Mouse (Mus musculus) cerebellum, postnatal 25 days (tissue): ENCODE measurements around the gene Nostrin.
A peak's percentile ranks its signal among the peaks of the same experiment; 100 is the strongest.

Experiments used
- DNase-seq, 2 experiments: peaks; one replicate each; pipeline ENCODE4 v3.0.0; 2021; ENCODE audit warnings: mixed read lengths in 2 of 2

Gene Nostrin

DNA sequence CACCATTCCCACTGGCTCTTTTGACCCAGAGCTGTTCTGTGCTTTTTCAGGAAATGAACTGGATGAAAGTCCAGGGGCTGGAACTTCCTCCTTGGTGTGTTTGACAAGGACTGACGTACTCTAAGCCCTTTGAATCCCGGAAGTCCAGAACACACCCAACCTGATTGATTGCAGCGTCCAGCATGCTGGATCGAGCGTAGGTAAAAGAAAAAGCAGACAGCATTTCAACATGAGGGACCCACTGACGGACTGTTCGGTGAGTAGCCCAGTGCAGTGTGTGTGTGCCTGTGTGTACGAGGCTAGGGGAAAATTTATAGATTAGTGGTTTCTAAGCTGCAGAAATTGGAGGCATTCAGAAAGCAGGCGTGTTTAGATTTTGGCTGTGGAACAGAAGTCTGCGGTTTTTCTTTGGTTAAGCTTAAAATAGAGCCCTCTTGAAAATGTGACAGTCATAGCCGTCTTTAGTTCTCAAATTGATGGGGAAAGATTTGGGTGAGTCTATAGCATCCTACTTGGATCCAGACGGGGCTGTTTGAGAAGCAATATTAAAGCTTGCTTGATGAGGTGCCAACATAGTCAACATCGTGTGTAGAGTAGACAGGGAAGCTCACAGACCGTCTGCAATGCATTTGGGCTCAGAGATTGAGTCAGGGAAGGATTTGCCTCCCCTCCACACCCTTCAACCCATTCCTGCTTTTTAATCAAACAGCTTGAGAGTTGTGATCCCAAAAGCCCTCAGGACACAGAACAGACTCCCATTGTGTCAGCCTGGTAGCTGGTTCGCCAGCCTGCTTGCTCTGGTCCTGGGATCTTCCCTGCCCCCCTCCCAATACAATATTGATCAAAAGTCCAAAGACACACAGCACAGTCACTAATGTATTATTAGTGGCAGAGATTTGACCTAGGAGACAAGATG, at the start of gene Nostrin:
Gene Nostrin (plus strand): TSS at position 140 of the 916 bp plus-strand sequence.
- DNase-seq: no peak

DNA sequence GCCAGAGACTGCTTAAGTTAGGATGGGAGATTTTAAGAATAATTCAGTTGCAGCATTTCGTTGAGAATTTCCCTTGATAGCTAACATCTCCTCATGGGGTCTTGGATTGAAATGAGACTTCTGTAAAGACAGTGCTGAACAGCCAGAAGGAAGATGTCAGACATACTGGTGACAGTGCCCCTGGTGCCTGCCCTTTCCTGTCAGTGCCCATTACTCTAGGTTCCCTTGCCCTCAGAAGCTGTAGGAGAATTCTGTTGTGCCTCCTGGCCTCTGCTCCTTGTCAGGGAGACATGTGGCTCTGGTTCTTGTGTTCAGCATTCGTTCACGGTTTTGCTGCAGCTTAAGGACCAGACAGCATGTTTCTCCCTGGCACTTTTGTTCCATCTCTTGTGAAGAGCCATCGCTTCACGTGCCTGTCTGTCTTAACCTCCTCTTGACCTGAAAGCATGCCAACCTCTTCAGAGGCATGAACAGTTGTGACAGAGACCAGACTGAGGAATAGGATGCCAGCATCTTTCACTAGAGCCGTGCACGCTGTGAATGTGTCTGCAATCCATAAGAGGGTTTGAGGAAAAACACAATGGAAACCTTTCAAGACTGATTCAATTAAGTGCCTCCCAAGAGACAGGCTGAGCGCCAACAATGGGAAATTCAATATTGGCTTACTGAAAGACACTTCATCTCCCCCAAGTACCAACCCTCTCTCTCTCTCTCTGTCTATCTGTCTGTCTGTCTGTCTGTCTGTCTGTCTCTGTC, 48.9 kb upstream of the Nostrin start:
- no peak for DNase-seq

DNA sequence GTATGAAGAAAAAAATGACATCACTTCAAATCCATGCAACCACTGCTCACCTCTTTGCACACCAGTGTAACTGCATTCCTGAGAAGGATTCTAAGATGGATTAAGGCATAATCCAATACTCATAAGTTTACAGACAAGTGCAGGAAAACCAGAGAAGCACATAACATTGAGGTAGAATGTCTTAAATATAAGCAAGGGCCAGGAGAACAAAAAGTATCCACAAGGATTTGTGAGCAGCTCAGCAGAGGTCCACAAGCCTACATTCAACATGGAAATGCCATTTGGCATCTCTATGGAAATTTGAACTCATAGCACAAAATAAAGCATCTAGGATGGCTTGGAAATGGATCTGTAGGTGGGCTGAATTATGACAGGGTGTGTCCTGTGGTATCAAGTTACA, 39.8 kb upstream of the Nostrin start:
- DNase-seq: no peak

DNA sequence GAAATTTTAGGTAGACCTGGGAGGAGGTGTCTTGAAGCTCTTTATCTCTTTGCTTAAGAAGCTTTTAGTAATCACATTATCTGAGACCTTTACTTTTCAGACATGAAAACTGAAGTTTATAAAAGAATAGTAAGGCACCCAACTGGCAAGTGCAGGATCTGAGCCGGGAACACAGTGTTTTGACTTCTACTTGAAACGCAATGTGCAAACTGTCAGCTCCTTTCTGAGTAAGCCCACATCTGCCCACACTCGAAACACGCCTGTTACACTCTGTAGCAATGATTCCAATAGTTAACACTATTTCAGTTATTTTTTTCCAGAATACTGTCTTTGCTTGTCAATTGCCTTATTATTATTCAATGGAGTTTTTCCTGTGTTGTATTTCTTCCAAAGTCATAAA, 38.8 kb upstream of the Nostrin start:
- no peak for DNase-seq

DNA sequence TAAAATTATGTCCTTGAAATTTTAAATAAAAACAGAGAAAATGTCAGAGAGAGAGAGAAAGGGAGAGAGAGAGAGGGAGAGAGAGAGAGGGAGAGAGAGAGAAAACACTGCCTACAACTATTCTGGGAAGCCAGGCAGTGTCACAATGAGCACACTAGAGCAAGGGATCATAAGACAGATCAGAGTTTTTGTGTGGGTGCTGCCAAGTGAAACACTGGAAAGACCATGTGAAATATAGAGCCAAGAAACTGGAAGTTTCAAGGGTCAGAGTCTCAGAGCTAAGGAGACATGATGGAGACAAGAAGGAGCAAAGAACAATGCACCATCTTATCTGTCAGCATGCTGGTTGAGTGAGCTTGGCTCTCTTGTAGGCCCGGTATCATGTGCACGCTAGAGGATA, 38.1 kb upstream of the Nostrin start:
- DNase-seq: no peak

DNA sequence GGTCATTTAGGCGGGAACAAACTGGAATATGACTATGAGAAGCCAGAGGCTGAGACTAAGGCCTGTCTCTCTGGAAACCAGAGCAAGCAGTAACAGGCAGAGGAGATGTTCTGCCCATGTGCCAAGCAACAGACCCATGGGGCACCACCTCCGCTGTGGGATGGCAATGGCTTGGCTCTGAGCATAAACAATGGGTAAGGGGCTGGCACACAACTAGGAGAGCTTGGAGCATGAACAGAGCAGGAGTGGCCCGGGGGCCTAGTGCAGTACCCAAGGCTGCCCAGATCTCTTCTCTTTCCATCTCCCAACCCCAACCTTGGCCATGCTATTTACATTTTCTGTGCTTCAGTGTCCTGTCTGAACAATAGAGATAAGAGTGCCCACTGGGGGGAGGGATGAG, 36.9 kb upstream of the Nostrin start:
- DNase-seq: no peak

DNA sequence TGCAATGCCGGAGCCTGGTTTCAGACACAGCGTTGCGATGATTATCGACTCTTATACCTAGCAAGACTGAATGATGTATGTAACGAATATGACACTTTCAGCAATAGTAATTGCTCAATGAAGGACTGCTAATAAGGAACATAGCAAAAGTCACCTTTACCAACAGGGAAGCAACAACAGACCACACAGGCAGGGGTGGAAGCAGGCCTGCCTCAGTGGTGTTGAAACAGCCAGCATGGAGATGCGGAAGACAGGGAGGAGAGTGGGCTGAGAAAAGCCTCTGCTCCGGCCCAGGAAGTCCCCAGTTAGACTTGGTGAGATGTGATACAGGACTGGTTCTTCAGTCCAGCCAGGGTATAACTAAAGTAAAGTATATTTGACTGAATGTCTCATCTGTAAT, 36.5 kb upstream of the Nostrin start:
- DNase-seq: no peak

DNA sequence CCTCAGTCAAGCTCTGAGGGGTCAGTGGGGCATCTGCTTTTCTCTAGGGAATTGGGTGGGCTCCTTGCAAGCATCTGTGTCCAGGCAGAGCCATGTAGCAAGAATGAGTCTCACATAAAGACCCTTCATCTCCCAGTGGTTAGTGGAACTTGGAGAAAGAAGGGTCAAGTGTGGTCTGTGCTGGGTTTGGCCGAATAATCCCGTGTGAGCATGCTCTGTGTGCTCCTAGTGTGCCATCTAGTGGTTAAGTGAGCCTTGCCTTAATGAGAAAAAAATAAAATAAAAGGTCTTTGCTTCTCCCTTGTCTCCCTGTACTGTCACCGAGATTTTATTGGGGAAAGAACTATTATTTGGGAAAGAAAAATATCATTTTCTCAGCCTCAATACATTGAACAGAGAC, 34.9 kb upstream of the Nostrin start:
- peak; percentile 26 to 58 for DNase-seq

DNA sequence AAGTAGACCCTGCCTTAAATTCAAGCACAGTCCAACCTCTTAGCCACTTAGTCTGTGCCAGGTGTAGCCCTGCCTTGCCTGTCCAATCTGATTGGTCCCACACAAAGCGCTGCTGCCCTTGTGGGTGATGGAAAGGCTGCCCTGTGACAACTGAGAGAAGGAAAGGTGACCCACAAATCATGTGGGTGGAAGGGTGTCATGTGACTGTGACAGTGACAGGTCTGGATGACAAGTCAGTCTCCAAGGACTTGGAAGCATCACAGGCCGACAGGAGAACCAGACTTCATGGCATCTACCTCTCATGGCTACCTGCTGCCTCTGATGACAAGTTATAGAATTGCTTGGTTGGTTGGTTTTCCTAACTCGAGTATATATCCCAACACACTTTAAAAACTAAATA, 32.1 kb upstream of the Nostrin start:
- no peak for DNase-seq

DNA sequence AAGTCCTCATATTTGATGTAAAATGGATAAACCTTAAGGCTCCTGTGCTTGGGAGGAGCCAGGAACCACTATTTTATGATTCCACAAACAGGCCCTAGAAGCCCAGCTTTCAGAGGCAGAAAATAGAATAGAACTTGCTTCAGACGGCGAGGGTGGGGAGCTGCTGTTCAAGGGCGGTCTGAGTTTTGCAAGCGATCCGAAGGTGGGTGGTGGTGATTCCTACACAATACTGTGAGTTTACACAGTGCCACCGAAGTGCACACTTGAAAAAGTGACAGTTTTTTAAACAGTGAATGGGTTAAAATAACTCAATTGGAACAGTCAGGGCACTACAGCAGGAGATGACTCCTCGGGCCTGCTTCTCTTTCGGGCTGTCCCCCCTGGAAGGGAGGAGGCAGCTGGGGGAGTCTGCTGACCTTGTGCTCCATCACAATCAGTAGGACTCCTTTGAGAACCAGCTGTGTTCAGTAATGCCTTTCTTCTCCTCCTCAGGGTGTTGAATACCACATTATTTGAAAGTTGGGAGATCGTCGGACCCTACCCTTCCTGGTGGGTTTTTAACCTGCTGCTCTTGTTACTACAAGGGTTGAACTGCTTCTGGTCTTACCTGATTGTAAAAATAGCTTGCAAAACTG, 31.0 kb upstream of the Nostrin start:
- no peak for DNase-seq

DNA sequence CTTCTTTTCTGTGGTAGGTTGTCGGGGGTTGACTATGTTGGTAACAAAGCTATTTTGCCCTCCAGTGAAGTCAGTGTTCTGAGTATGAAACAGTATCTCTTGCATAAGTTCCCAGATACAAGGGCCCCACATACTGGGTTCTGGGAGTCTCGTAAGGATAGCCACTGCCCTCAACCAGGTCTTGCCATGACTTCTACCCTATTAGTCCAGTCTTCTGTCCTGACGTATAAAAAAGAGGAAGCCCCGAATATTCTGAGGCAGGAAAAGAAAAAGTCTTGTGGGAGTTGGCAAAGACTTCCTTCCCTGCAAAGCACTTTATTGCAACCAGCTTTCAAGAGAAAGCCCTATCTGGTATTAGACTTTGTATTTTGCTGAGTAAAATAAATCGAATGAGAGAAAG, 26.4 kb upstream of the Nostrin start:
- no peak for DNase-seq

DNA sequence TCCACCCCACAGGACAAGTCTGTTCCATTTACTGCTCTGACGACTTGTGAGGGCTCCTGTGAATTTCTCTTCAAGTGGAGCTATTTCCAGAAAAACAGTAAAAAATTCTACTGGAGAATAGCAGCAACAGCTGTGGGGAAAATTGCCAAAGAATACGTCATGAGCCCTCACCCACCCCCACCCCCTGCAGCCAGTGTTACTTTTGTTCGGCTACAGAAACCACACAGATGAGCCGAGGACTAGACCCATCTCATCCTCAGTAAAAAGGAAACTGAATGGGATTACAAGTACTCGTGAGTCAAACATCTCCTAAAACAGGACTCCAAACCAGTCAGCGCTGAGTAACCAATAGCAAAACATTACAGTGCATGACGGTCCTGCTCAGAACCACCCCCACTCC, 25.9 kb upstream of the Nostrin start:
- DNase-seq: no peak

DNA sequence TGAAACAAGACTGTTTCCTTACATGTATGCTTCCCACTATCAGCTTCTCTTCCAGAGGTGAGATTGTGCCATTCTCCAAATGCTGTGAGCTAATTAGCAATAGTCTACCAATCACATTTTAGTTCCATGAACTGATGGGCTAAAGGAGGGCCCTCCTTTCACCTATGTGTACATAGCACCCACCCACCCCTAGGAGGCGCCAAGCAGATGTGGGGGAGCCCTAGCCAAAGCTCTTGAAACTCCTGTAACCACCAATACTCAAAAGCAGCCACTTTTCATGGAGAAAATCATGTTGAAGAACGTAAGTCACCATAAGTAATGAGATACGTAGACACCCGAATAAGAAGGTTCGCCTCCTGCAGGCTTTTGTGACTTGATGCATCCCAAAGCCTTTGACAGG, 23.0 kb upstream of the Nostrin start:
- DNase-seq: peak in 1 of 2 experiments; percentile 21

DNA sequence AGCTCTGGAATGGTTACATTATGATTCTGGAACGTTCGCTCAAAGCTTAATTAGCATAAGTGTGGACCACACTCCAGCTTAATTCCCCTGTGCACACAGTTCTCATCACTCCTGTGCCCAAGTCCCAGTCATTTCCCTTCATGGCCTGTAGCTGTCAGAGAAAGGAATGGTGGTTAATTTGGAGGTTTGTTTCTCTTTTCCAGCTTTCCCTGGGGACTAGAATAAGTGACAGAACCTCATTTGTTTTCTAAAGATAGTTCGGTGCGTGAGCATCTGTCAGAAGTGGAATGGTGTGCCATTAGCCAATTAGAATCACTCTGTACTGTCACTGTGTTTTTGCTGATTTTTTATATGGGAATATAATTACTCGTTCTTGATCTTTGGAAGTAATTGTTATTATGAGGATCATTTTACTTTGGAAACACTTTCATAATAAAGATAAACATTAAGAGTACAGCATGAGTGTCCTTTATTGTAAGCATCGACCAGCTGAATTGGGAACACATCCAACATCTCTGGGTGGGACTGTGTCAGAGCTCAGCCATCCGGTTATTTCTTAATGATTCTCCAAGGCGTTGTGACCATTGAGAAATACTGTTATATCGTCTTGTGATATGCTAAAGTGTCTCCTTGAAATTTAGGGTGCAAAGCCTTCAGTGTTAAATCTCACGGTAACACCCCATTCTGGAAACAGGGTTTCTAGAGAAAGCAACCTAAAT, 21.6 kb upstream of the Nostrin start:
- no peak for DNase-seq

DNA sequence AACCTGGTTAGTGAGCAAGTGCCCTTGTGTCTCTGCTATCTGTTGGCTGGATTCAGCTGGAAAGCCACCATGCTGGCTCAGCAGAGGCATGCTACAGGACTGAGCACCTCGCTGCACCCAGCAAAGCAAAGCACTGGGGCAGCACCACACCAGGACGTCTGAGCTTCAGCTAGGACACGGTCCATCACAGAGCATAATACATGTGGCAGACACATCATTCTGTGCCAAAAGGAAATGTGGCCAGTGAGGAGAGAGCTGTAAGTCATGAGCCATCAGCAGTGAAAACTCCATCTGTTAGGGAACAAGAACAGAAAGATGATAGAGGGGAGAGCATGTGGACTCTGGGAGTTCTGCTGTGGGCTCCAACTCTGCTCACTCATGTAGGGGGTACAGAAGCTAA, 19.7 kb upstream of the Nostrin start:
- DNase-seq: no peak

DNA sequence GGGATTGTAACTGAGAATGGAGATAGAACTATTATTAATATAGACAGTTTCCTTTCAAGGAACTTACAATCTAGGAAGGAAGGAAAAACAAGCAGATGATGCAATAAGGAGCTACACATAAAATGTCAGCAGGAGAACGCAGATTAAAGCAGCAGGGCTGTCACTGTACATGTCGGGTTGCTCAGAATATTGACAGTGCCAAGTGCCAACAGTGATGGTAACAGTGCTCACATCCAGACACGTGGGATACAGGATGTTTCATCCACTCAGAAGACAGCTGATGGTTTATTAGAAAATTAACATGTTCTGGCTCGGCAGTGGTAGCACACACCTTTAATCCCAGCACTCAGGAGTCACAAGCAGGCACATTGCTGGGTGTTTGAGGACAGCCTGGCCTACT, 18.8 kb upstream of the Nostrin start:
- no peak for DNase-seq

DNA sequence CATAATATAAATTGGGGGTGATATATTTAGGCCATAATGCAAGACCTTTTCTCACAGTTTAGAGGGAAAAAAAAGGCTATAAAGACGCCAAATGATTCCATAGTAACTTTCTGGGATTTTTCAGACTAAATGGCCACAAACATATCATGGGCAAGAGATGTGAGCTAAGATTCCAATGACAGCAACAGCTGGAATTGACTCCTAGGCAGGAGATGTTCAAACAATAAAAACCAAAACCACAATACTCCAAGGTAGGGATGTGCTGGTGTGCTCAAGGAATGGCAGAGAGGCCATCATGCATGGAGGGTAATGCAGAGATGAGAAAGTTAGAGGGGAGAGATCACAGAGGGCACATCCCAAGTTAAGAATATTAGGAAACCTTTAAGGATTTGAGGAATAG, 16.6 kb upstream of the Nostrin start:
- no peak for DNase-seq

DNA sequence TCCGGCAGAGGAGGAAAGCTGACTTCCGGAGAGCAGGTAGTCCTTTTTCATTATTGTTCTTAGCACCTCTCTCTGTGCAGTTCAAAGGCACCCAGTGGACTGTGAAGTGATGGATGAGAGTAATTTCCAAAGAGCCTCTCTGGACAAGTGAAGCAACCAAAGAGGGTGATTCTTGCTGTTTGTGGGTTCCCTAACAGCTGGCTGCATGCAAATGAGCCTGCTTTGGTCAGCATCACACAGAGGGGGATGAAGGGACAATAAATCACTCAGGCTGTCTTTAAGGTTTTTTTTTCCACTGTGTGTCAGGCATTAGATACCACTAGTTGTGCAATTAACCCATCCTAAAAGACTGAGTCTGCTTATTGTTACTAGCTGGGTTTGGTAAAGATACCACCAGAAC, 15.9 kb upstream of the Nostrin start:
- DNase-seq: no peak

DNA sequence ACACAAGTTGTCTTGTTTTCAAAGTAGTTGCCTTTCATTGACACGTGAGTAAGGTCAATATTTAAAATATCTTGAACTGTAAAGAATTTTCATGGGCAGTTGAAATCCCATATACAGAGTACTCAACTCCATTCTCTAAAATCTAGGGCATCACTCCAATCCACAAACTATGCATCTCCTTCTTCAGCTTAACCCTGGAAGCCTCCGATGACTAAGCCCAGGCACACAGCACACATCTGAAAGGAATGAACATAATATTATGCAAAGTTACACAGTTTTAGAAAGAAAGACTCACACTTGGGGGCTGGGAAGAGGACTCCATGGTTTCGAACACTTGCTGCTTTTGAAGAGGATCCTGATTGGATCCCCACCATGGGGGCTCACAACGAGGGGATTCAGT, 13.9 kb upstream of the Nostrin start:
- DNase-seq: no peak

DNA sequence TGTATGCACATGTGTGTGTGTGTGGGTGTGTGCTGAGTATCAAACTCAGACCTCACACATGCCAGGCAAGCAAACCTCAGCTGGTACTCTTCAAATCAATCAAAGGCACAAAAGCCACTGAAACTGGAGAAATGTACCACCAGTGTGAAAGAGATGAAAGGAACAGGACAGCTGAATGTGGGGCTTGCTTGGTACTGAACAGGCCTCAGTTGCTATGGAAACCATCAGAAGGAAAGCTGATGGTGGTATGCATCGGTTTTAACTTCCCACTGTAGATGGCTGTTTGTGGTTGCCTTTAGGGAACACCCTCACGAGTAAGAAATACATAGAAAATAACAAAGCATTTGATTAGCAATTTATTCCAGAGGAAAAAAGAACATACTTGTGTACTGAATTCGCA, 10.2 kb upstream of the Nostrin start:
- no peak for DNase-seq

DNA sequence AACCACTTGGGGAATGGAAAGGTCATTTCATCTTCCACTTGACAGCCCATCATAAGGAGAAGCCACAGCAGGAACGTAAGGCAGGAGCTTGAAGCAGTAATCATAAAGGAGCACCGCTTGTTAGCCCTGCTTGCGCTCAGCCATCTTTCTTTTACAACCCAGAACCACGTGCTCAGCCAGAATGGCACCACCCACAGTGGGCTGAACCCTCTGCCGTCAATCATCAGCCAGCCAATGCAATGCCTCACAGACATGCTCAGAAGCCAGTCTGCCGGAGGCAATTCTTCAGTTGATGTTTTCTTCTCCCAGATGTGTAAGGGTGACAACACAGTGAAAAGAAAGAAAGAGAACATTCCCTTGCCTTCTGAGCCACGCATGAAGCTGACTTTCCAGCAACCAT, 7.3 kb upstream of the Nostrin start:
- DNase-seq: no peak

DNA sequence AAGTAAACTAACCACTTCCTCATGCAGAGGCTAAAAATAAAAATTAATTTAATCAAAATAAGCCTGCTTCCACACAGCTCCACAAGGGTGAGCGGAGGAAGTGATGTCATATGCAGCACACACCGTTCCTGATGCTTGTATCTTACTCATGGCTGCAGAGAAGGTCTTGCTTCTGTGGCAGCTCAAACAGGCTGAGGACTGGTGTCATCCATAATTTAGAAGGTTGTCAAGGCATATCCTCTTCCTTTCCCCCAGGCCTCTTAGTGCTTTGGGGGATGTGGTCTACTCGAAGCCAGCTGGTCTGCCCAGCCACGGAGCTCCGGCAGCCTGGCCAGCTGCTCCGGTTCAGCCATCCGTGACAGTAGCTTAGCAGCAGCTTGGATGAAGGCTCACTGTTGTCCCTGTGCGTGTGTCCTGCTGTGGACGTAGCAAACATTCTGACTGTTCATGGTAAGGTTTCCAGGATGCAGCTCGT, 6.6 kb upstream of the Nostrin start:
- peak in 1 of 2 experiments; percentile 6 for DNase-seq
